Mouse (Mus musculus): Measurements from ENCODE around the gene Zfp839.

Zfp839 gene

GRCm38 (mm10) chr12:110850010-110850928, at the start of gene Zfp839:
Zfp839 (plus strand) TSS chr12:110850253.
- in situ Hi-C loops (cut with MboI, MseI), result no loop called here

- in situ Hi-C loops (cut with MboI, MseI), result no loop called here
Observed at GRCm38 (mm10) chr12:110801876-110802464, 48.1 kb upstream of the Zfp839 start.

GRCm38 (mm10) chr12:110802674-110803297, 47.3 kb upstream of the Zfp839 start:
- in situ Hi-C loops (cut with MboI, MseI), result no loop called here

- in situ Hi-C loops (cut with MboI, MseI), result no loop called here
Observed at GRCm38 (mm10) chr12:110804261-110804660, 45.8 kb upstream of the Zfp839 start.

- in situ Hi-C loops (cut with MboI, MseI), result no loop called here
Observed at GRCm38 (mm10) chr12:110806301-110806970, 43.6 kb upstream of the Zfp839 start.

- in situ Hi-C loops (cut with MboI, MseI), result no loop called here
Observed at GRCm38 (mm10) chr12:110808430-110808829, 41.6 kb upstream of the Zfp839 start.

GRCm38 (mm10) chr12:110808848-110809247, 41.2 kb upstream of the Zfp839 start:
- in situ Hi-C loops (cut with MboI, MseI), result no loop called here

GRCm38 (mm10) chr12:110813132-110813531, 36.9 kb upstream of the Zfp839 start:
- in situ Hi-C loops (cut with MboI, MseI), result no loop called here

- in situ Hi-C loops (cut with MboI, MseI), result no loop called here
Observed at GRCm38 (mm10) chr12:110813624-110814023, 36.4 kb upstream of the Zfp839 start.

- in situ Hi-C loops (cut with MboI, MseI), result no loop called here
Observed at GRCm38 (mm10) chr12:110814924-110815323, 35.1 kb upstream of the Zfp839 start.

- in situ Hi-C loops (cut with MboI, MseI), result no loop called here
Observed at GRCm38 (mm10) chr12:110816833-110817232, 33.2 kb upstream of the Zfp839 start.

GRCm38 (mm10) chr12:110819367-110819766, 30.7 kb upstream of the Zfp839 start:
- in situ Hi-C loops (cut with MboI, MseI), result no loop called here

- in situ Hi-C loops (cut with MboI, MseI), result loop anchor here (10.0 kb wide), 1 partner anchor 407 kb away; no protein-coding TSS in a partner anchor
Observed at GRCm38 (mm10) chr12:110821787-110822186, 28.3 kb upstream of the Zfp839 start.

- in situ Hi-C loops (cut with MboI, MseI), result loop anchor here (10.0 kb wide), 1 partner anchor 408 kb away; no protein-coding TSS in a partner anchor
Observed at GRCm38 (mm10) chr12:110822366-110822765, 27.7 kb upstream of the Zfp839 start.

- in situ Hi-C loops (cut with MboI, MseI), result loop anchor here (10.0 kb wide), 1 partner anchor 414 kb away; no protein-coding TSS in a partner anchor
Observed at GRCm38 (mm10) chr12:110828908-110829307, 21.1 kb upstream of the Zfp839 start.

- in situ Hi-C loops (cut with MboI, MseI), result loop anchor here (10.0 kb wide), 1 partner anchor 126 kb away; the partner anchor contains the start of gene Hsp90aa1
Observed at GRCm38 (mm10) chr12:110830293-110831024, 19.6 kb upstream of the Zfp839 start.

- in situ Hi-C loops (cut with MboI, MseI), result loop anchor here (10.0 kb wide), 1 partner anchor 130 kb away; the partner anchor contains the start of gene Hsp90aa1
Observed at GRCm38 (mm10) chr12:110835182-110835581, 14.9 kb upstream of the Zfp839 start.

GRCm38 (mm10) chr12:110836729-110837128, 13.3 kb upstream of the Zfp839 start:
- in situ Hi-C loops (cut with MboI, MseI), result loop anchor here (10.0 kb wide), 1 partner anchor 132 kb away; the partner anchor contains the start of gene Hsp90aa1

GRCm38 (mm10) chr12:110837192-110837841, 12.7 kb upstream of the Zfp839 start:
- in situ Hi-C loops (cut with MboI, MseI), result loop anchor here (10.0 kb wide), 1 partner anchor 133 kb away; the partner anchor contains the start of gene Hsp90aa1

- in situ Hi-C loops (cut with MboI, MseI), result loop anchor here (10.0 kb wide), 1 partner anchor 133 kb away; the partner anchor contains the start of gene Hsp90aa1
Observed at GRCm38 (mm10) chr12:110837850-110838249, 12.2 kb upstream of the Zfp839 start.

Measured in T-helper 2 cell (primary cell).